Mouse (Mus musculus) brown adipose tissue, adult 24 weeks (tissue): ENCODE results near the gene Hap1. TPM values are rescaled to one million over a fixed set of nuclear protein-coding genes. Genes with fewer than 3 reads are reported as not detected.
A peak's percentile ranks its signal among the peaks of the same experiment; 100 is the strongest.

Source experiments
- H3K27ac ChIP-seq: fragments of 200-500 bp; replicated peaks from 2 replicates; pipeline ENCODE4 v1.5.1; 2012; ENCODE audit warnings: low read depth, mild to moderate bottlenecking, low read length
- H3K4me1 ChIP-seq: fragments of 200-500 bp; 2 replicates; pipeline ENCODE4 v1.6.1; 2012; ENCODE audit warnings: low read length, mixed read lengths; ENCODE audit not compliant: control insufficient read depth, insufficient read depth, insufficient read length
- H3K4me3 ChIP-seq: fragments of 200-500 bp; 2 replicates; pipeline ENCODE4 v1.5.1; 2012; ENCODE audit warnings: low read depth, mild to moderate bottlenecking, low read length, moderate library complexity; ENCODE audit not compliant: insufficient read depth
- polyA plus RNA-seq: library from polyadenylated mRNA; stranded (reverse); fragments of >200 nt; gene quantifications from 2 replicates; pipeline ENCODE4 v1.2.4, GENCODE M21; 2012; ENCODE audit not compliant: missing spikeins, insufficient read depth, insufficient read length

Gene Hap1
- polyA plus RNA-seq, 1 experiment: not detected

DNA sequence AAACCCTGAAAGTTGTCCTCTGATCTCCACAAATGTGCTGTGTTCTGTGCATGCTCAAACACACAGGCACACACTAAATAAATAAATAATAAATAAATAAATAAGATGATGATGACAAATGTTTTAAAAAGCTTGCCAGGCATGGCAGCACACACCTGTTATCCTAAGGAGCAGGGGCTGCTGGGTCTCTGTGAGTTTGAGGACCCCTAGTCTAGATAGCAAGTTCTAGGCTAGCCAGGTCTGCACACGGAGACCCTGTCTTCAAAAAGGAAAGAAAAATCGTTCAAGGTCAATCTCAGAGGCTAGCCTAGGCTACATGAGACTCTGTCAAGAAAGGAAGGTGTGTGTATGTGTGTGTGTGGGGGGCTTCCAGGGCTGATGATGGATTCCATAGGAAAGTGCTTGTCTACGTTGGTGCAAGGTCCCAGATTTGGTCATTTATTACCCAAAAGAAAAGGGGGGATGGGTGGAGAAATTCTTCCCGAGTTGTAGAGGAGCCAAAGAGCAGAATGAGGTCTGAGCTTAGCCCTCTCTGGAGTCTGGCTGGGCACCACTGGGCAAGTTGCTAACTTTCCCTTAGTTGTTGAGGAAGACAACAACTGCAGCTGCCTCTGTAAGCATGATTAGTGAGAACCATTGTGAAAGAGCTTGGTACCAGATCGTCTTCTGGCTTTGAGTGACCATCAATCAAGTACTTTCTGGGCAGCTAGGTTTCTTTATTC is 38.6 kb upstream of the Hap1 start:
- peaks cover 28% of the 10 kb centered on the region for H3K4me1 ChIP-seq
- H3K27ac ChIP-seq: peak overlapping the region; percentile 84
- peak overlapping the region; percentile 86 for H3K4me3 ChIP-seq

DNA sequence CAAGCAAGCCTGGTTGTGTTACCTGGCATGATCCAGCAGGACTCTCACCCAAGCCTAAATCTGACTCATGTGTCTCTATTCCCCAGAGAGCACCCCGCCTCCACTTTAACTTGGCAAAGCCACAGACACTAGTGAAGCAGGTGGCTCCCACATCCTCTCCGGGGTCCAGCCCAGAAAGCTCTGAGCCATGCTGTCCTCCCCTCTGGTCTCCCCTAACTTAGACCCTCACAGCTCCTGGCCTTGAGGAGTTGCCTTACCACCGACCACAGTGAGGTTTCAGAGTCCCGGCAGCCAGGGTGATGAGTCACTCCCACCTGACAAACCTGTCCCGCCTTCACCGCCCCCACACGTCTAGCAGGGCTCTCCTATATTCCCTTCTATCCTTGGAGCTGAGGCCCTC is 37.8 kb upstream of the Hap1 start:
- Histone ChIP-seq H3K4me1 (peaks cover 25% of the 10 kb centered on the region), H3K4me3 (peak overlapping the region; percentile 30), H3K27ac (peak overlapping the region; percentile 83)

DNA sequence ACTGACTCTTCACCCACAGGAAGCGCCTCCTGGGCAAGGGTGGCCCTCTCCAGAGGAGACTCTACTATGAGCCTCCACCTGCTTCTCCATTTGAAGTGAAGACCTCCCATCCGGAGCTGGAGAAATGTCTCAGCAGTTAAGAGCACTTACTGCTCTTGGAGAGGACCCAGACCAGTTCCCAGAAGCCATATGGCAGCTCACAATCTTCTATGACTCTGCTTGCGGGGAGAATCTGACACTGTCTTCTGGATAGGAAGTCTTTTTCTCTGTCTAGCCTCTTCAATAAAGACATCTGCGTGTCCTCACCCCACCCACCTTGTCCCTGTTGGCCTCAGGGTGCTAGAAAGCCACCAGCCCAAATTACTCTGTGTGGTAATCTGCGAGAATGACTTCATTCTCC is 37.0 kb upstream of the Hap1 start:
- Histone ChIP-seq H3K4me1 (peaks cover 25% of the 10 kb centered on the region), H3K4me3 (peak overlapping the region; percentile 41), H3K27ac (peak overlapping the region; percentile 83)

DNA sequence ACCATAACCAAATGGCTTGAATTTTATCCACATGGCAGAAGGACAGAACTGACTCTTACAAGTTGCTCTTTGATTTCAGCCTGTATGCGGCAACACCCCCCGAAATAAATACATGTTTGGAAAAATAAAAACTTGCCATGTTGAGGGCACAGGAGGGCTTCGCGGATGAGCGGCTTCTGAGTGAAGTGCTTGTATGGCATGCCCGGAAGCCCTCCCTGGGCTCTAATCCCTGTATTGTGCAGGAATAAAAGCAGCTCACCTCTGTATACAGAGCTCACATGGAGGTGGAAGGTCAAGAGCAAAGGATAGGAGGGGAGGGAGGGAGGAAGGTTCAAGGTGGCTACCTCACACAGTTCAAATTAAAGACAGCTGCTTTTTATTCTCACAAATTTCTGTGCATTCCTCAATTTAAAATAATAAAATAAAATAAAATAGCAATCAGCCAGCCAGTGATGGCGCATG is 36.0 kb upstream of the Hap1 start:
- Histone ChIP-seq H3K27ac (peak overlapping the region; percentile 55; the same call in 1 of the 2 replicates), H3K4me1 (peaks cover 30% of the 10 kb centered on the region), H3K4me3 (peak overlapping the region; percentile 18; the same call in 1 of the 2 replicates)

DNA sequence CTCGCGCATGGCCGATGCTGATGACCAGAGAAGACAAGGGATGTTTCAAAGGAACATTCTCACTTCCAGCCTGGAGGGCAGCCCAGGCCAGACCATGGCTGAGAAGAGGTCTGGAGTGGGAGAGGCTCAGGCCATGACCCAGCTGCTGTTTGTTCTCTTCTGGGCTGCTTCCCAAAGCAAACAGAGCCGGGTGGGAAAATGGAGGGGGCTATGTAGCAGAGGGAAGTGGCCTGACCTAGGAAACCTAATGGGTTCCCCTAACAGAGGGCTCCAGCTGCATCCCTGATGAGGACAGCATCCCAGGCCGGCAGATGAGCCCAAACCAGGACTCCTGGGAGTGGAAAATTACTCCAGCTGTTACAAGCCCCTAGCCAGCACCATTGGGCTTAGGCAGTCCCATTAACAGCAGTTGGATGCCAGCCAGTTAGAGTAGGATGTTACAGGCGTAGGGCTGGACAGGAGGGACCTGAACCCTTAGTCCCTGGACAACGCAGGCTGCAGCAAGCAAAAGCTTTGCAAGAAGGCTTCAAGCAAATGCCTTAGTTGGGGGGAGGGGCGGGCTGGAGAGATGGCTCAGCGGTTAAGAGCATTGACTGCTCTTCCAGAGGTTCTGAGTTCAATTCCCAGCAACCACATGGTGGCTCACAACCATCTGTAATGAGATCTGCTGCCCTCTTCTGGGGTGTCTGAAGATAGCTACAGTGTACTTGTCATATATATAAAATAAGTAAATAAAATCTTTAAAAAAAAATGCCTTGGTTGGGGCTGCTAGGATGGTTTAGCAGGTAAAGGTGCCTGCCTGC is 35.4 kb upstream of the Hap1 start:
- peak overlapping the region; percentile 95 for H3K27ac ChIP-seq
- H3K4me3 ChIP-seq: no peak overlapping the region
- peaks cover 36% of the 10 kb centered on the region for H3K4me1 ChIP-seq

DNA sequence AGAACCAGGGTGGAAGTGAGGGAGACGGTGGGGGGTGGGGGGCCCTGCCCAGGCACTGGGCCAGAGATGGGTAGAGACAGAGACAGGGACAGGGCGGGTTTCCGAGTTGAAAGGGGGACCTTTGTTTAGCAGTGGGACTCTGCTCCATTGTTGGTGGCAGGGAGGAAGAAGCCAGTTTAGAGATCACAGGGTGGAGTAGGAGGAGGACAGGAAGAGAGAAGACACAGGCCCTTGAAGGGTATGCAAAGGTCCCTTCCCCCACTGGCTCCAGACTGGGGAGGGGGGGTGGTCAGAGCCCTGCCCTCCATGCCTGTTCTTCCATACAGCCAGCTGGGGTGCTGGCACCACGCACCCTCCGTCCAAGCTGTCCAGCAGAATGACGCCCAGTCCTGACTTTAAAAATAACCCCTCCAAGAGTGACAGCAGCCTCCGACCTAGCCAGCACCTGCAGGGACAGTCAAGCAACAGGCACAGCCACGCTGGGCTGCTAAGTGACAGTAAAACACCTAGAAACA is 34.1 kb upstream of the Hap1 start:
- Histone ChIP-seq H3K27ac (peak overlapping the region; percentile 95), H3K4me1 (peaks cover 35% of the 10 kb centered on the region), H3K4me3 (no peak overlapping the region; the same call in 1 of the 2 replicates)

DNA sequence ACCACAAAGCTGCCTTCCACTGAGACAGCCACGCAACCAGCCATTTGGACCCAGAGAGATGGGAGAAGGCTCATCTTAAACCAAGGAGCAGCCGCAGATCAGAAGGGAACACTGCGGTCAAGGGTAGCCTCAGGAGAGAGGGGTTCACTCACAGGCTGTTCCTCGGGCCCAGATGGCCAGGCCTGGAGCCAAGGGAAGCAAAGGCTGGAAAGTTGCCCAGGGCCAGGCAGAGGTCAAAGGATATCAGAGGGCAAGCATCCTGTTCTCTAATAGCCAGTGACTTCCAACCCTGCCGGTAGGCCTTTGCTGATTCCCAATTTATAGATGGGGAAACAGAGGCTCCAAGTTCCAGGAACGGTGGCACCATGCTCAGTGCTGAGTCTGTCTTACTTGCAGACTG is 32.7 kb upstream of the Hap1 start:
- Histone ChIP-seq H3K4me3 (peak overlapping the region; percentile 39), H3K4me1 (peaks cover 28% of the 10 kb centered on the region), H3K27ac (peak overlapping the region; percentile 95)

DNA sequence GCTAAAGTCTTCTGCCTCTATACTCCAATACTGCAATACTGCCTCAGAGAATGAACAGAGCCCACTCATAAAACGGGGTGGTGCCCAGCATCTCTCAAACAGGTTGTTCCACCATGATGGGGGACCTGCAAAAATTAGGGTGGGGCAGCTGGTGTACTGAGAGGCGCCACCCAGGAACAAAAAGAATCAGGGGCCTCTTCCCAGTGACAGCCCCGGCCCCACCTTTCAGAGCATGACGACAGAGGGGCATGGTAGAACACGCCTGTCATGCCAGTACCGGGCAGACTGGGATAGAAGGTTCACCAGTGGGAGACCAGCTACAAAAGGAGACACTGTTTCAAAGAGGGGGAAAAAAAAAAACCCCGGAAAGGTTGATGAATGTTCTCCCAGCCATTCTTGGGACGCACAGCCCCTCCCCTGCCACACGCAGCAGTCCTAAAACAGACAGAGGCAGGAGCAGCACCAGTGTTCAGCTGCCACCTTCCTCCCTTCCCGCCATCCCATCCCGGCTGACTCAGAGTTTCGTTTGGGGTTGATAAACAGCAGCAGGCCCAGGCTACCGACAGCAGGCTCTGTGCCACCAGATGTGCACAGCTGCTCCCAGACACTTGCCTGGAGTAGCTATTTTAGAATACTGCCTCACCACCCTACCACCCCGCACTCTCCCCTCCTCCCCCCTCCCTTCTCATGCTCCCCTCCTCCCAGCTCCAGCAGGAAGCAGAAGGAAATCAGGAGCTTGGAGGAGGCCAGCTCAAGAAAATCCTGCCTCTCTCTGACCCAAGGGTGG is 31.9 kb upstream of the Hap1 start:
- peak overlapping the region; percentile 39 for H3K4me3 ChIP-seq
- H3K4me1 ChIP-seq: peaks cover 21% of the 10 kb centered on the region
- peak overlapping the region; percentile 95 for H3K27ac ChIP-seq

DNA sequence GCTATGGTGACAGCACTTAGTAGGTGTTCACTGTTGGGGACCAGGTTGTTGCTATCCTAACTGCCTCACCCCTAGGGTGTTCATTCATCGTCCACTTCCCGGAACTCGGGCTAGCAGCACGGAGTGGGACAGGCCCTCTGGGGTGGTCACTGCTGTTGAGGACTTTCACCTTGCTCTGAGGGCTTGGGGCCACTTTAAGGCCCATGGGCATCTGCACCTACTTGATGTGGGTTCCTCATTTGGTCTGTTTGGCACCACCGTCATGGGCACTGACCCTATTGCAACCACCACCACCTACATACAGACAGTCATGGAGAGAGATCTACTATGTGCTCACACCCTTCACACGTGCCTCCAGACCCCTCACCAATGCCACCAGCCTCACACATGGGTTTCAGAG is 31.2 kb upstream of the Hap1 start:
- Histone ChIP-seq H3K4me1 (peaks cover 21% of the 10 kb centered on the region), H3K4me3 (peak overlapping the region; percentile 13), H3K27ac (peak overlapping the region; percentile 82)

DNA sequence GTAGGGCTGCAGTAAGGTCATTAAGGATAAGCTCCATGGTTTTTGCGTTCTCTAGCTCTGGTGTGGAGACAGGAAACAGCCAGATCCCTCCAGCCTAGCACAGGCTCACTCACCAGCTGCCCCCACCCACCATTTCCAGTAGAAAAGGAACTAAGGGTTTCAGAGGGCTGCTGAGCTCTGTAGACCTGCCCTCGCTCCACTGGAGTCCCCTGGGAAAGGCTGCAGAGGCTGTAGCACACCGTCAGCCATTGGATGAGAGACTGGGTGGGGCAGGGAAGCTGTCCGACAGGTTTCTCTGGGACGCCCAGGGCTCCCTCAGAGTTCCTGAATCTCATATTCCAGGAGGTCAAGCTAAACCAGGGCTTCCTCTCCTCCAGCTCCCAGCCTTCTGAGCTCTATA is 30.7 kb upstream of the Hap1 start:
- Histone ChIP-seq H3K4me3 (0 out of 2 replicates have a peak overlapping the region, but pooled peaks have one; percentile 13), H3K4me1 (peaks cover 18% of the 10 kb centered on the region), H3K27ac (peak overlapping the region; percentile 82)

DNA sequence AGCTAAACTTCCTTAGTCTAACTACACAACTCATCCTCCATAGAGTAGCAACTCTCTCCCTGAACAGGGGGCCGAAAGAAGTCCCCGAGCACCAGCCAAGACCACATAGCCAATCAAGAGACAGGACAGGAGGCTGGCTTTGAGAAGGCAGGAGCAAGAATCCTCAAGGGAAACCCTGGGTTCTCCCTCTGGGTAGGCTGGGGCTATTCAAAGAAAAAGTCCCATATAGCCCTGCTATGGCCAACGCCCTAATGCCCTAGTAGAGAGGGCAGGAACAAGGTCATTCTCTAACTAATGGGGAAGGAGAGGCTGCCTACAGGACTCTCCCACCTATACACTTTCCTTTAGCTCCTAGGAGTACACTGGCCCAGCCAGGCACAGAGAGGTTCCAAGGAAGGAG is 29.1 kb upstream of the Hap1 start:
- peaks cover 18% of the 10 kb centered on the region for H3K4me1 ChIP-seq
- no peak overlapping the region for H3K4me3 ChIP-seq
- peak overlapping the region; percentile 25; the same call in 1 of the 2 replicates for H3K27ac ChIP-seq

DNA sequence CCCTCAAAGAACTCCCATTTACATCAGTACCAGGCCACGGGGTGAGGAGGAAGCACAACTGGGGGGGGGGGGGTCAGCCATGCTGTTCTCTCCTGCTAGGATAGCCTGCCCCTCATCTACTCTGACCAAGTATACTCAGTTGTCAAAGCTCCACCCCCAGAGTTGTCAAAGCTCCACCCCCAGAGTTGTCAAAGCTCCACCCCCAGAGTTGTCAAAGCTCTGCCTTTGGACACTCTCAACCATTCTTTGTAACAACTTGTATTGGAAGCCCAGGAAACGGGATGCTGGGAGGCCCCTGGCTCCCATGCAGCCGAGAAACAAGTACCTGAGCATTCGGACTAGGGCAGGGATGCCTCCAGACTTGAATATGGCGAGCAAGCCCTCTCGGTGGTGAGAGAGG is 26.8 kb upstream of the Hap1 start:
- Histone ChIP-seq H3K27ac (no peak overlapping the region), H3K4me1 (peaks cover 22% of the 10 kb centered on the region)

DNA sequence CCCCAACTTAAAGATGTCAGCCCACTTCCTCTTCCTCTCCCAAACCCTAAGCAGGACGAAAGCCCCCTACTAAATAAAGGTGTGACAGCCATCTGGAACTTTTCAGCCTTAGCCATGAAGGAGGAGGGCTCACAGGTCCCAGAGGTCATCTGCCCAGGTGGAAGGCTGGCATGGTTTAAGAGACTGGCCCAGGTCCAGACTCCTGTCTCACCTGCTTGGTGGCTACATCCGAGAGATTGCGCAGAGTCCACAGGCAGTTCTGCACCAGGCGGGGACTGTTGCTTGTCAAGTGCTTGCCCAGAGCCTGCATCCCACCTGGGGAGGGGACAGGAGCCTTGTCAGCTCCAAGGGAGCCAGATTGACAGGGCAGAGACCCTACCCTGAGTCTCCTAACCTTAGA is 23.4 kb upstream of the Hap1 start:
- Histone ChIP-seq H3K27ac (peak overlapping the region; percentile 35; the same call in 1 of the 2 replicates), H3K4me3 (no peak overlapping the region), H3K4me1 (peaks cover 24% of the 10 kb centered on the region)

More for the DNA sequence above, 26.8 kb upstream of the Hap1 start:
- no peak overlapping the region for H3K4me3 ChIP-seq

DNA sequence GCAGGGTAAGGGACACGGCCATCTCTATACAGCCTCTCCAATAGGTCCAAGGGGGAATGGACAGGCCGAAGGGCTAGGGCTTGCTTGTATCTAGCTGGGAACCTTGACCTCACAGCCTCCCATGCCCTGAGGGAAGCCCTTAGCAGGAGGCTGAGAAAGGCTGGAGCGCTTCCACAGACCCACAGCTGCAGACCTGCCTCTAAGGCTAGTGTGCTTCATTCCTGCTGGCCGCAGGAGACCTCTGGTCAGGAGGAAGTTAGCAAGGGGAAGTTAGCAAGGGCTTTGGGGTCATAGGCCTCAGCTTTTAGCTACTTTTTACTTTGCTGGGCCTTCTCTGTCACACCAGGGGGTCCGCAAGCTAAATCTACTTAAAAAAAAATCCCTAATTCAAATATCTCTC is 22.5 kb upstream of the Hap1 start:
- peaks cover 24% of the 10 kb centered on the region for H3K4me1 ChIP-seq
- H3K27ac ChIP-seq: peak overlapping the region; percentile 35; the same call in 1 of the 2 replicates

DNA sequence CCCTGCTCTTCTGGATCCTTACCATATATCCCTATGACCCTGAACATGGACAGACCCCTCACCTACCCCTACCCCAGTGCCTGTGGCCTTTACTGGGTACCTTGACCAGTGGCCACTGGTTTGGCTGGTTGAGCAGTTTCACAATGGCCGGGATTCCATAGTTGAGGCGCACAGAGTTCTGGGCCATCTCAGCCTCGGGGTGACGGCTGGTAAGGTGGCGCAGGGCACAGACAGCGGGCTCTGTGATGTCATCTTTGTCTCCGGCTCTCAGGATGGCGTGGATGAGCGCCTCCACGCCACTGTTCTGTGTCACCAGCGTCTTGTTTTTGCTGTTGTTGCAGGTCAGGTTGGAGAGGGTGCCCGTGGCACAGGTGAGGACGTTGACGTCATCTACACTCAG is 22.1 kb upstream of the Hap1 start:
- no peak overlapping the region for H3K4me3 ChIP-seq
- H3K27ac ChIP-seq: peak overlapping the region; percentile 35; the same call in 1 of the 2 replicates
- peaks cover 24% of the 10 kb centered on the region for H3K4me1 ChIP-seq

More for the DNA sequence above, 22.5 kb upstream of the Hap1 start:
- H3K4me3 ChIP-seq: no peak overlapping the region
